Mouse (Mus musculus) MEL-GATA-1-ER (cell line): ENCODE measurements around the gene Abca14.
"Not testable (repeated sequence)": the region's sequence is repeated elsewhere in the genome, so short reads cannot be mapped to it uniquely, and the experiment has no call there.

Source experiments
- DNase-seq: peaks from one replicate; pipeline ENCODE4 v3.0.0-alpha.2; 2012; ENCODE audit warnings: low read depth; ENCODE audit errors: extremely low read depth

Gene Abca14

DNA sequence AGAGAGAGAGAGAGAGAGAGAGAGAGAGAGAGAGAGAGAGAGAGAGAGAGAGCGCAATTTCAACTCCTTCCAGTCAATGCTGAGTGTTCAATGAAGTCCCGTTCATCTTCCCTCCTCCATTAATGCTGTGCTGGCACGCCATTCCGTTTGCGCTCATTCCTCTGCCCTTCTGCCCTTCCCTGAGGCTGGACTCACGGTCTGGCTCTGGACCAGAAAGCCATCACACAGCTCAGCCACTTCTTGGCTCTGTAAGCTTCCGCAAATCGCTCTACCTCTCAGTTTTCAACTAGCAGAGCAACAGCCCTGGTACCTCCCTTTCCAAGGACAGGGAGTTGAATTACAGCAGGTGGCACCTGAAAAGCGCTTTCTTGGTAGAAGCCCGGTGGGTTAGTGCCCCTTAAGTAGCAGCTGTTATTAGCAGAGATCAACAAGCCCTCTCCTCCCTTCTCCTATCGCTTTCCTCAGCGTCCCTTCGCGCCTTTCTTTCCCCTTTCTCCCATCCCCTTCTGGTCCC, 2.5 kb upstream of the Abca14 start:
- DNase-seq: no peak

DNA sequence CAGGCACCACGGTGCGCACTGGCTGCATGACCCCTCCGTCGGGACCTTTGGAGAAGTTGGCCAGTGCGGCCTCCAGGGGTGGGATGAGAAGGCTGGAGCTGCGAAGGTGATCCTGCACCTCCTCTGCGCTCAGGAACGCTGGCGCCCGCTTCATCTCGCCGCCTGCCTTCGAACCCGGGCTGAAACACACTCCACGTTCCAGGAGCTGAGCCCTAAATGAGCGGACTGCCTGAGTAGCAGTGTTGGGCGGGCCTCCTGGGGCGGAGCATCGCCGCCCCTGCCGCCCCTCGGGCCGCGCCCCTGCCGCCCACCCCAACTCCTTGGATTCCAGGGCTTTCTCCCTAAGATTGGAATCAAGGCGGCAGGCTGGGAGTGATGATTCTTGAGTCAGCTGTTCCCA, 2.0 kb upstream of the Abca14 start, which contains the start of gene Crym:
Gene Crym, minus strand, starts transcription at position 341 of the 400 bp plus-strand sequence.
- DNase-seq: no peak

DNA sequence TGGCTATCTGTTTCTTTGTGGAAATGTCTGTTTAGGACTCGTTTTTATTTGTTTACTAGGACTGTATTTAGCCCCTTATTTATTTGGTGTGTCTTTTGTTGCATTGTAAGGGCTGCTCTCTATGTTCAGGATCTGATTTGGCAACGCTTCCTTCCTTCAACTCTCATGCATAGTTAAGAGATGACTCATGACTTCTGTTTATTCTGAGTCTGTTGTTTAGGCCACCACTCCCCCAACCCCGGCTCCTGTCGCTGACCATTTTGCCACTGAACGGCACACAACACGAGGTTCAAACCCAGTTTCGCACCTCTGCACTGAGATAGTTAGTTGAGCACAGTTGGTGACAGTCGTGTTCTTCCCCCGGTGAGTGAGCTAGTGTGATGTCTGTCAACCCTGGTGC, 2.2 kb downstream of the Abca14 start:
- DNase-seq: no peak

DNA sequence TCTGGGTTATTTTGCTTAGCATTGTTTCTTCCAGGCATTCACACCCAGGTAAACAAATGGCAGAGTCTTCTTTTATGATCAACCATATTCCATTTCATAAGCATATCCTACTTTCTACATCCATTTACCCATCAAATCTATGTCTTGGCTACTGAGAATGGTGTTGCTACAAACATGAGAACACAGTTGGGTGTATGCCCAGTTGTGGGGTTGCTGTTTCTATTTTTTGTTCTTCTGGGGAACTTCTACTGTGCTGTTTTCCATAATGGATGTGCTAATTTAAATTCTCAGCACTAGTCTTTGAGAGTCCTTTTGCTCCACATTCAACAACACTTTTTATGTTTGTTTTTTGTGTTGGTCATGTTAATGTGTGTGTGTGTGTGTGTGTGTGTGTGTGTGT, 24.8 kb downstream of the Abca14 start:
- DNase-seq: no peak

DNA sequence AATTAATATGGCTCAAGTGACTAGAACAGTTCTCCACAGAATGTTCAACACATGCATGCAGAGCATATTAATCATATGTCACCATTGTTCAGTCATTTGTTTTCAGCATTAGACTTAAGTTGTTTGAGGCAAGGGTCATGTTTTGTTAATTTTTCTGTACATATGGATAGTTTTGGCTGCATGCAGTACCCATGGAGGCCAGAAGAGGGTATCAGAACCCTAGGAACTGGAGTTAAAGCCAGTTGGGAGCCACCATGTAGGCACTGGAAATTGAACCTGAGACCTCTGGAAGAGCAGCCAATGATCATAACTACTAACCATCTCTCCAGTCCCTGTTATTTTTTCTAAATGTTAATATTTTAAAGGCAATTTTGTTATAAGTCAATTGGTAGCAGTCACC, 37.3 kb downstream of the Abca14 start:
- DNase-seq: no peak

DNA sequence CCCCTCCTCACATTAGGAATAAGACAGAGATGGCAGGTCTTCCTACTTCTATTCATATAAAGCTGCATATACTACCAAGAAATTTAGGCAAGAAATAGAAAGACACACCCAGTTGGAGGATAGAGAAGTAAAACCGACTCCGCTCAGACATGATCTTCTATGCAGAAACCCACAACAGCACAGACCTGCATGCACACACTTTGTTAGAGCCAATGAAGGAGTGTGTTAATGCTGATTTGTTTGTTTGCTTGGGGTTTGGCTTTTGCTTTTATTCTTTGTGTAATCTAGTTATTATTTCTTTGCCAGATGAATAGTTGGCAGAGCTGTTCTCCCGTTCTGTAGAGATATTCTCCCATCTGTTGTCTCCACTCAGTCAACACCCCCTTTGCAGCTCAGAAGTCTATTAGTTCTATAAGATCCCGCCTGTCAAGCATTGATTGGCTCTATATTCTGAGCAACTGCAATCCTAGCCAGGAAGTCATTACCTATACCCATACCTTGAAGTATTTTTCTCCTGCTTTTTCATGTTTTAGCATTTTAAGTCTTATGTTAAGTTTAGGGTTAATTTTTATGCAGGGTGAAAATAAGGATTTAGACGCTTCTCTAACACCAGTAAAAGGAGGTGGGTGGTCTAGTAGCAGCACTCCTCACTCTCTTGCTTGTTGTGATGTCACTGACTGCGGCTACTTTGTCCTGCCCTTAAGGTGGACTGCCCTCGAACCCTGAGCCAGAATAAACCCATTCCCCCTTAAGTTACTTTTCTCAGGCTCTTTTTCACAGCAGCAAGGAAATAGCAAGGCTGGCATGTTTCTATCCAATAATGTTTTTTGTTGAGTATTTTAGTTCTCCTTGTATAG, 67.6 kb downstream of the Abca14 start:
- DNase-seq: no peak

DNA sequence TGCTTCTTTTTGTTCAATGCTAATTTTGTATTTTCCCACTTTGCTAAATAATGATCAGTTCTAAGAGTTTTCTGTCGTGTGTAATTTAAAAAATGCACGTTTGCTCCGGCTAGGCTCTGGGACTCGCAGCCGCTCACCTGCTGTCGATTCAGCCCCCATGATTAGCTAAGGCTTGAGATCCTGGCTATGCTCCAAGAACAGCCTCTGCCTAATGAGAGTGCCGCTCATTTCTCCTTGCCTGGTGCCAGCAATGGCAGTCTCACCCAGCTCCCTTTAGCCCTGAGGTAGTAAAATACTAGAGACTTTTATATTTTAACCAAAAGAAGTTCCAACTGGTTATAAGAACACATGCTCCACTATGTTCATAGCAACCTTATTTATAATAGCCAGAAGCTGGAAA, 68.3 kb downstream of the Abca14 start:
- no peak for DNase-seq

DNA sequence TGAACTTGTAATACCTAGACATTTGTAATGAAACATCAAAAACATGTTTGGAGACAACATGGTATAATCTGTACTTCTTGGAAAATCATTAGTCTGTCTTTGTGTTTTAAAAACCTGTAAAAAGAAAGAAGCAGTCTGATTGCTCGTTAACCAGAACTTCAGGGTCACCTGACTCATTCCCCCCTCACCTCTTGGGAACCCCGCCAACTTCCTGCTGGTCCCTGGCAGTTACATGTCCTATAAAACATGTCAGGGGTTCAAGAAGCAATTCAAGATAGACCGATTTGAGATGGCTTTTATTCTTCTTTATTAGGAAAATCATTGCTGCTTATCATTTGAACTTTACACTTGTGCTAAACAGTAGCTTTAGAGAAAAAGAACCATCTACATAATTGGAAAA, 81.5 kb downstream of the Abca14 start:
- DNase-seq: no peak

DNA sequence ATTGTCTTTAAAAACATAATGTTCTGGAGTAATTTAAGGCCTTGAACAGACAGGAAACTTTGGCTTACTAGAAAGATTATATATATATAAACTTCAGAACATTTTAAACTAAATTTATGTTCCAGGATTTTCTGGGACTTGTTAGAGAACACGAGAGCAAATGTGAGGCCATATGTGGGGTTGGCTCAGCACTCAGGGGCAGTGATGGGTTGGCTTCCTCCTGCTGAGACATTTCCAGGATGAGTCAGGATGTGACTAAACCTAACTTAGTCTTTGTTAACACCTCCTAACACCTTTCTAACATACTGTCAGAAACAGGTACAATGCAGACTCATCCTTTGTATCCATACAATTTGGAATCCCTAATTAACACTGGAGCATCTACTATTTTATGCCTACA, 112.3 kb downstream of the Abca14 start:
- DNase-seq: no peak

DNA sequence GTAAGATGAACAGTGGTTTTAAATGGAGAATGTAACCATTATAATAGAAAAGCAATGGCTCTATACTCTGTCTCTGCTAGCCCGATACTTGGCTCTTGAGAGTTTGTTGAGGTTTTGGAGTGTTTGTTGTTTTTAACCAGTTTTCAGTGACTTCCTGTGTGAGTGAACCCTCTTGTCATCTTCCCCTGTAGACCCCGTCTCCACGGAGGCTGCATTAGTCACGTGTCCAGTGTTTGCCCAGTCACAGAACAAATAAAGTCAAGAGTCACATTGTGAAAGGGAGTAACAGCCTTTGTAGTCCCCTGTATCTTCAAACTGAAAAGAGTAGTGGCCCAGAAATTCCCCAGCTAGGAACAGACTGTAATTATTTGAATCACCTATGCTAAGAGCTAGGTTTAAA, 119.2 kb downstream of the Abca14 start:
- no peak for DNase-seq

DNA sequence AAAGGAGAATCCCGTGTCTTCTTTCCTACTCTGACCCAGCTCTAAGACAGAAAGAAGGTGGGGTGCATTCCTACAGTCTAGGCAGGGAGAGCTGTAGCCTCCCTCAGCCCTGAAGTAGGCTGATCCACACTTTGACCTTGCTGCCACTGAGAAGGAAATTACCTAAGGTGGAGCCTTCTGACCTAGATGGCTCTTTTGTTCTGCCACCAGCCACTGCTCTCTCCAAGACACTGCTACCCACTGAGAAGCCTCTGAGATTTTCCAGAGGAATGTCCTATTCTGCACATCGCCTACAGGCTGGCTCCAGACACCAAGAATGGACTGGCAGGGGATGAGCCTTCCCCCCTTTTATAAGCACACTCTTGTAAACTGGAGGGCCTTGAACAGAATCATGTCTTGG, 122.2 kb downstream of the Abca14 start:
- DNase-seq: not testable (repeated sequence)

DNA sequence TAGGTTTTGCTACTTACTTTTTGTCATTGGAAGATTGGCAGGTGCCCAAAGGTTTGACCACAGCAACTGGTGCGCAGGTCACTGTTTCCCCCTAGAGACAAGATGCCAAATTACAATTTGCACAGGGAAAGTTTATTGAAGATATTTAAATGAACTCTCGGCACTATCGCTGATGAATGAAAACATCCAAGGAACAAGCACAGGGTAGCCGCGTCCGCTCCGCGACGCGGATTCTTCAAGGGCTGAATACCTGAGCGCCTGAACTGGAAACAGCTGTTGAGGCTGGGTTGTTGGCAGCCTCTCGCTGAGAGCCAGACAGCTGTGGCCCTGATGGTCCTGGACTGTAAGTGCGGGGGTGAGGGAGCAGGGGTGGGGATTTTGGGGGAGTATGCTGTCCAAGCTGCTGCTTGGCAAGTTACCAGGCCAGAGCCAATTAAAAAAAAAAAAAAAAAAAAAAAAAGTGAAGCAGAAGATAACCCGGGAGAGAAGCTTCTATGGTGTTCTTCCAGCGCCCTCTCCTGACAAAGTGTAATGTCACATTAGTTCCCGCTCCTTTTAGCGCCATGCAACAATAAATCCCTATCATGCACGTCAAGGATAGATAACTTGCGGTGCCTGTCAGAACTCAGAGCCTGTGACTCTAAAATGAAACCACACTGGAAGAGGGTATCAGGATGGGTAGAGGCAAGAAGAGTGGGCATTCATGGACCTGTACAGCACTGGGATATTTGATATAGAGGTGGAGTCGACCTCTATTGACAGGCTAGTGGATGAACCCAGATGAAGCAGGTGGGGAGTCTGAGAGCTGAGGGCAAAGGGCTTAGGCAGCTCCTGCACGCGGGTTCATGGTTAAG, 123.7 kb downstream of the Abca14 start:
- no peak for DNase-seq

DNA sequence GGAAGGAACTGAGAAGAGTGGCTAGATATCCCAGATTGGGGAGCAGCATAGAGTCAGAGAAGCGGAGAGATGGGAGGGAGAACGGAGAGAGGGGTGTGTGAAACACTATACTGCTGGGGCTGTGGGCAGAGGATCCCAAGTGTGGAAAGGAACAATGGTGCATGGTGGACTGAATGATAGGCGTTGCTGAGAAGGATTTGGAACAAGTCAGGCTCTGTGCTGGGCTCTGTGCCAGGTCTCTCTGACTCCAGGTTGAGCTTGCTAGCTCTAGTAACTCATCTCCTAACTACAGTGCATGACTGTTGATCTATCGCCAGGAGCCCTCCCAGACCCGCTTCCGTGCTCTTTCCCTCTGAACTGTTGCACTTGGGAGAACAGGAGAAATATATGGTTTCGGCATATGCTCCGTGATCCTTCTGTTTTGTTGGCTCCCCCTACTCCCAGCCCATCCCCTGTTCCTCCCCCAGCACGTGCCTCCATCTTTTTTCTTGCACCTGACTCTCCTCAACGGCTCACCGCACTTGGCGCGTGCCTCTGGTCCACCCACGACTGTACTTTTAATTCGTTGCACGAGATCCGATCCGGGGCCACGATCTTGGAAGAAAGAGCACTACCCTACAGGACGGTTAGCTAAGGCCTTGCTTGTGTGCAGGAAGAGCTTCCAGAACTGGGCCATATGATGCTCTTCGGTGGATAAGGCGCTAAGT, 124.5 kb downstream of the Abca14 start, which contains the start of gene Abca15:
Gene Abca15, plus strand, starts transcription at position 584 of the 707 bp plus-strand sequence.
- DNase-seq: no peak

DNA sequence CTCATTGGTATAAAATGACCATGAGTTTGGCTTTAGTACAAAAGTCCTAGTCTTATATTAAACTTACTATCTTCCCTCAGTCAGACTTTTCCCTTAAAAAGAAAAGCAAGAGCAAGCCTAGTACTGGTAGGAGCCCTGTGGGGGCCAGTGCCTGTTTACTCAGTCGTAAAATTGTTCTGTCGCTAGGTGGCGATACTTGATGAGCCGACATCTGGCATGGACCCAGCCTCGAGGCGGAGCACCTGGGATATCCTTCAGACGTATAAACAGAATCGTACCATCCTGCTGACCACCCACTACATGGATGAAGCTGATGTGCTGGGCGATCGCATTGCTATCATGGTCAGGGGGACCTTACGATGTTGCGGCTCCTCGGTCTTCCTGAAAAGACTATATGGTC, 157.4 kb downstream of the Abca14 start:
- no peak for DNase-seq
